16 mouse cellular contexts compared by ENCODE assay signal in the genomic region with DNA sequence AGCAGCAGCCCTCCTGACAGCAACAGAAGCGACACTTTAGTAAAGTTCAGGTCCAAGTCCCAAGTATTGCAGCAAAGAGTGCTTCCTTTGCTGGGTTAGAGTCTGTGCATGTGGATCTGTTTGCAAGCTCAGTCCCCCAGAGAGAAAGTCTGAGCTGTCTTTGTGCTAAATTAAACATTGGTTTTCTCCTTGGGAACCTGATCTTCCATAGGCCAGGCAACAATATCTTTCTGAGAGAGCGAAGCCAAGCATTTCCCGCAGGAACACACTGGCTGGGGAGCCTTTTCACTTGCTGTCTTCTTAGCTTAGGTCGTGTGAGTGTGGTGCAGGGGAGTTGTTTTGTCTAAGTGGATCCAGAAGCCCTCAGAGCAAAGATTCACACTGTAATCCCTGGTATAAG. TPM values are rescaled to one million over a fixed set of nuclear protein-coding genes. Genes with fewer than 3 reads are reported as not detected.
DNase-seq lines count a peak whose midpoint lies in the region; ATAC-seq and TF ChIP-seq lines count a peak whose summit lies in the region.
"Had no signal": no experiment of that assay in that cellular context is flagged by ENCODE, and none has a peak within 500 bp of the region (broad histone marks: within the 10 kb centered on the region; RNA-seq: fewer than 3 reads in every experiment).

No protein-coding gene starts in this region.

- DNase-seq in forebrain, embryonic 11.5 days (ENCODE audit: low spot score): no peak
- DNase-seq in kidney, postnatal 25 days: no peak
- DNase-seq in limb, embryonic 14.5 days (ENCODE audit: low spot score): peak; percentile 7
- DNase-seq in cerebellum, adult 8-10 months: no peak
- no peak for DNase-seq in right cerebral cortex, postnatal 36 days (ENCODE audit: low spot score in 2 of 2)
- DNase-seq: adrenal gland, postnatal 10 days; cerebellum, postnatal 36 days; kidney, adult 9 months; lung, adult 2 months; thymus, adult 2 months had no signal

- H3K9me3 ChIP-seq in forebrain, embryonic 12.5 days: no peaks in the 10 kb centered on the region
- no peaks in the 10 kb centered on the region for H3K9me3 ChIP-seq in forebrain, embryonic 11.5 days (ENCODE audit: control insufficient read depth, low read length)
- H3K9me3 ChIP-seq in kidney, embryonic 15.5 days (replicated peaks): no peaks in the 10 kb centered on the region
- H3K9me3 ChIP-seq in embryonic facial prominence, embryonic 12.5 days: no peaks in the 10 kb centered on the region
- H3K9me3 ChIP-seq in limb, embryonic 14.5 days (ENCODE audit: control insufficient read depth, low read length): no peaks in the 10 kb centered on the region
- H3K9me3 ChIP-seq: limb, embryonic 15.5 days; megakaryocyte, embryonic 14.5 days had no signal

- peaks cover 55% of the 10 kb centered on the region for H3K4me1 ChIP-seq in forebrain, embryonic 12.5 days
- peaks cover 8% of the 10 kb centered on the region; the same call in 1 of the 2 replicates for H3K4me1 ChIP-seq in forebrain, embryonic 11.5 days (replicated peaks; ENCODE audit: control insufficient read depth, insufficient read depth, low read length)
- peaks cover 37% of the 10 kb centered on the region for H3K4me1 ChIP-seq in kidney, embryonic 15.5 days
- H3K4me1 ChIP-seq in embryonic facial prominence, embryonic 12.5 days: peaks cover 33% of the 10 kb centered on the region
- H3K4me1 ChIP-seq in limb, embryonic 14.5 days (ENCODE audit: control insufficient read depth, insufficient read depth, low read length): peaks cover 6% of the 10 kb centered on the region; the same call in 1 of the 2 replicates

- no peaks in the 10 kb centered on the region for H3K36me3 ChIP-seq in forebrain, embryonic 12.5 days (replicated peaks)
- H3K36me3 ChIP-seq in forebrain, embryonic 11.5 days (ENCODE audit: control insufficient read depth, insufficient read depth, low read length): no peaks in the 10 kb centered on the region
- no peaks in the 10 kb centered on the region for H3K36me3 ChIP-seq in kidney, embryonic 15.5 days
- H3K36me3 ChIP-seq in embryonic facial prominence, embryonic 12.5 days: no peaks in the 10 kb centered on the region
- no peaks in the 10 kb centered on the region for H3K36me3 ChIP-seq in limb, embryonic 14.5 days (ENCODE audit: control insufficient read depth, insufficient read depth, low read length)
- H3K36me3 ChIP-seq: limb, embryonic 15.5 days had no signal

- TF ChIP-seq POLR2A in limb, embryonic 14.5 days (IDR thresholded peaks at IDR 0.05; ENCODE audit: borderline replicate concordance, extremely low read depth, insufficient read depth, insufficient read length): no peak

- H3K27ac ChIP-seq in forebrain, embryonic 12.5 days: 0 out of 2 replicates have a peak overlapping the region, but pooled peaks have one; percentile 6
- H3K27ac ChIP-seq in forebrain, embryonic 11.5 days (ENCODE audit: low read depth, low read length): no peak overlapping the region
- H3K27ac ChIP-seq in kidney, embryonic 15.5 days: 0 out of 2 replicates have a peak overlapping the region, but pooled peaks have one; percentile 35
- peak overlapping the region; percentile 71 for H3K27ac ChIP-seq in embryonic facial prominence, embryonic 12.5 days
- H3K27ac ChIP-seq in limb, embryonic 14.5 days (replicated peaks; ENCODE audit: low read depth, low read length): no peak overlapping the region
- H3K27ac ChIP-seq: limb, embryonic 15.5 days had no signal

- WGBS in forebrain, embryonic 12.5 days: 61% methylated on average over 4 of the region's 4 CpGs
- 56% methylated on average over 4 of the region's 4 CpGs for WGBS in forebrain, embryonic 11.5 days
- WGBS in kidney, embryonic 15.5 days: 44% methylated on average over 4 of the region's 4 CpGs
- WGBS in embryonic facial prominence, embryonic 12.5 days: 28% methylated on average over 4 of the region's 4 CpGs
- WGBS in limb, embryonic 14.5 days: 64% methylated on average over 4 of the region's 4 CpGs

- no peak overlapping the region for H3K9ac ChIP-seq in forebrain, embryonic 12.5 days
- no peak overlapping the region for H3K9ac ChIP-seq in forebrain, embryonic 11.5 days (ENCODE audit: low read length)
- no peak overlapping the region for H3K9ac ChIP-seq in kidney, embryonic 15.5 days
- no peak overlapping the region for H3K9ac ChIP-seq in embryonic facial prominence, embryonic 12.5 days
- no peak overlapping the region for H3K9ac ChIP-seq in limb, embryonic 14.5 days (ENCODE audit: low read depth, low read length, severe bottlenecking)
- H3K9ac ChIP-seq: limb, embryonic 15.5 days had no signal

- no peaks in the 10 kb centered on the region for H3K27me3 ChIP-seq in forebrain, embryonic 12.5 days
- no peaks in the 10 kb centered on the region for H3K27me3 ChIP-seq in forebrain, embryonic 11.5 days (ENCODE audit: control insufficient read depth, insufficient read depth, low read length)
- H3K27me3 ChIP-seq in kidney, embryonic 15.5 days: no peaks in the 10 kb centered on the region
- H3K27me3 ChIP-seq in embryonic facial prominence, embryonic 12.5 days: no peaks in the 10 kb centered on the region
- H3K27me3 ChIP-seq in limb, embryonic 14.5 days (ENCODE audit: control insufficient read depth, insufficient read depth, low read length): no peaks in the 10 kb centered on the region
- H3K27me3 ChIP-seq: limb, embryonic 15.5 days; megakaryocyte, embryonic 14.5 days had no signal

- no peak for ATAC-seq in forebrain, embryonic 12.5 days (ENCODE audit: low FRiP score)
- ATAC-seq in forebrain, embryonic 11.5 days (replicated peaks; ENCODE audit: low FRiP score): no peak
- no peak for ATAC-seq in kidney, embryonic 15.5 days (replicated peaks; ENCODE audit: low FRiP score)
- peak; percentile 28; the same call in 1 of the 2 replicates for ATAC-seq in embryonic facial prominence, embryonic 12.5 days (ENCODE audit: insufficient number of reproducible peaks, insufficient read depth, low FRiP score, low TSS enrichment)
- ATAC-seq in limb, embryonic 14.5 days (ENCODE audit: low FRiP score, low read depth): no peak

- no peak overlapping the region for H3K4me2 ChIP-seq in forebrain, embryonic 12.5 days
- no peak overlapping the region for H3K4me2 ChIP-seq in forebrain, embryonic 11.5 days (ENCODE audit: low read depth, low read length, severe bottlenecking)
- H3K4me2 ChIP-seq in kidney, embryonic 15.5 days: no peak overlapping the region
- 0 out of 2 replicates have a peak overlapping the region, but pooled peaks have one; percentile 7 for H3K4me2 ChIP-seq in embryonic facial prominence, embryonic 12.5 days (replicated peaks)
- no peak overlapping the region for H3K4me2 ChIP-seq in limb, embryonic 14.5 days (replicated peaks; ENCODE audit: low read depth, low read length, severe bottlenecking)
- H3K4me2 ChIP-seq: limb, embryonic 15.5 days had no signal

- no peak overlapping the region for H3K4me3 ChIP-seq in forebrain, embryonic 12.5 days (replicated peaks)
- H3K4me3 ChIP-seq in forebrain, embryonic 11.5 days (ENCODE audit: low read depth, low read length): no peak overlapping the region
- H3K4me3 ChIP-seq in kidney, embryonic 15.5 days (replicated peaks): no peak overlapping the region
- no peak overlapping the region for H3K4me3 ChIP-seq in embryonic facial prominence, embryonic 12.5 days
- no peak overlapping the region for H3K4me3 ChIP-seq in limb, embryonic 14.5 days (replicated peaks; ENCODE audit: low read length)
- H3K4me3 ChIP-seq: erythroblast, embryonic 14.5 days; limb, embryonic 15.5 days; megakaryocyte, embryonic 14.5 days had no signal

RNA-seq across cellular contexts. Expression of a gene that starts 9.5 kb away (rescaled TPM):
- 10.4 and 11.8 TPM in 2 replicates for polyA plus RNA-seq in forebrain, embryonic 12.5 days (2016; fragmentation: Nextera tagmentation; extraction: Ambion mirVana)
- polyA plus RNA-seq in forebrain, embryonic 11.5 days (2014; fragmentation: Nextera tagmentation; extraction: Ambion mirVana): 9.8 and 9.9 TPM in 2 replicates
- polyA plus RNA-seq in kidney, embryonic 15.5 days (2015; fragmentation: Nextera tagmentation; extraction: Ambion mirVana): 10.5 and 11.4 TPM in 2 replicates
- 12.9 and 13.6 TPM in 2 replicates for polyA plus RNA-seq in embryonic facial prominence, embryonic 12.5 days (2016; fragmentation: Nextera tagmentation; extraction: Ambion mirVana)
- 9.9 and 11.4 TPM in 2 replicates for polyA plus RNA-seq in limb, embryonic 14.5 days (2012; rRNA removed)
- polyA plus RNA-seq in limb, embryonic 14.5 days (2014; fragmentation: Nextera tagmentation; extraction: Ambion mirVana): 10.7 and 12.2 TPM in 2 replicates

Comparison
In these comparisons a context has a peak if more than half of its experiments do, and no peak if none do; other contexts are left out.
1. H3K27ac ChIP-seq: peak in forebrain, embryonic 12.5 days (single experiment), kidney, embryonic 15.5 days (single experiment) and embryonic facial prominence, embryonic 12.5 days (single experiment); none in forebrain, embryonic 11.5 days (single experiment) and limb, embryonic 14.5 days (single experiment).